Mouse (Mus musculus) spleen, adult 2 months (tissue): Measurements from ENCODE around the gene Apobec2.

ENCODE experiments used
- CTCF ChIP-seq: fragments of 200-500 bp; IDR thresholded peaks from 2 replicates; pipeline ENCODE4 v1.5.1; 2011; ENCODE audit warnings: mild to moderate bottlenecking, inconsistent platforms; ENCODE audit not compliant: insufficient read depth, insufficient read length, insufficient replicate concordance; ENCODE audit errors: extremely low read depth
- POLR2A ChIP-seq: fragments of 200-500 bp; IDR thresholded peaks from 2 replicates; pipeline ENCODE4 v1.6.1; 2011; ENCODE audit warnings: low read depth, low read length, inconsistent platforms

DNA sequence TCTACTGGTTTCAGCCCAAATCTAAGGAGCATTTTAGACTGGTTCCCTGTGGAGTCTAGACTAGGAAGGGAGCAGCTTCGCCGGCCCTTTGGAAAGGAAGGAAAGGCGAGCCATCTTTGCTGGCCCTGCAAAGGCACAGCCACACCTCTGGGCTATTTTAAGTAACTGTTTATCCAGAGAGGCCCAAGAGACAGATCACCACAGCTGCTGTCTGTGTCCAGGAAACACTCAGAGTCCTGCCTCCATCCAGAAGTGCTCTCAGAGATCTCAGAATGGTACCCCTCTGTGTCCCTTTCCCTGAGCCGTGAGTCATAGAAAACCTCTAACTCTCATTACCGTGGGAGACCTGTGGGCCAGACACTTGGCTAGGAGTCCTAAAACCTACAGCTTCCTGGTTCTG, 2.3 kb downstream of the Apobec2 start:
- TF ChIP-seq CTCF (no peak), POLR2A (no peak)
